Mouse (Mus musculus): Measurements from ENCODE around the gene Sez6l. TPM values are rescaled to one million over a fixed set of nuclear protein-coding genes. Genes with fewer than 3 reads are reported as not detected.

The Sez6l gene
- total RNA-seq, 2 experiments from 2014 or later: 163 to 173 TPM

DNA sequence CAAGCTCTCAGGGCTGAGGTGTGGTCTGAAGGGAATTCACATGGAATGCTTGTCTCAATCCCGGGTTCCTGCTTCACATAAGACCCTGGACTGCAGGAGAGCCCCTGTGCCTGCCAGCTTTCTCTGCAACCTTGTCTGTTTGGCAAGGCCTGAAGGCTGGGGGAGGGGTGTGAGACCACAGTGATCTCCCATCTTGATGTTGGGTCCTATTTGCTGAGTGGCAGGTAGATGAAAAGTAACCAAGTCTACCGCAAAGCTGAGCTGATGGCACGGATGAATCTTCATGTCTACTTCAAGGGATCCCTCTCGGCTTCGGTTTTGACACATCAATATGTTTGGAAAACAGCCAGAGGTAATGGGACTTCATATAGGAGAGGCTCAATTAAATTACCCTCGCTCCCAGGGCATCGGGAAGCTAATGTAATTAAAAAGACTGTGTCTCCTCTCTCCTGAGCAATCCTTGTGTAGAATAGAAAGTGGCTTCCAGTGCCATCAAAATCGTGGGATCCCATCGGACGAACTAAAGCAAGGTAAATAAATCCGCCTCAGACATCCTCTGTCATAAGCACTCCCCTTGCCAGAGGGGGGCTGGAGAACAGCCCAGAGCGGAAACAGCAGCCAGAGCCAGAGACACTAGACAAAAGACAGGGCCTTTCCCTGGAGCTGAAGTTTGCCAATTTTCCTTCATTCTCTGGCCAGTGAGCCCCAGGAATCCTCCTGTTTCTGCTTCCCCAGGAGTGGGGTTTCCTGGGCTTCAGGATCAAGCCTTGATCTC is 28.0 kb downstream of the Sez6l start:
- intact Hi-C loops (cut with DNase I): no loop called here
- DNase-seq (ENCODE audit: low spot score in 2 of 2): no peak

DNA sequence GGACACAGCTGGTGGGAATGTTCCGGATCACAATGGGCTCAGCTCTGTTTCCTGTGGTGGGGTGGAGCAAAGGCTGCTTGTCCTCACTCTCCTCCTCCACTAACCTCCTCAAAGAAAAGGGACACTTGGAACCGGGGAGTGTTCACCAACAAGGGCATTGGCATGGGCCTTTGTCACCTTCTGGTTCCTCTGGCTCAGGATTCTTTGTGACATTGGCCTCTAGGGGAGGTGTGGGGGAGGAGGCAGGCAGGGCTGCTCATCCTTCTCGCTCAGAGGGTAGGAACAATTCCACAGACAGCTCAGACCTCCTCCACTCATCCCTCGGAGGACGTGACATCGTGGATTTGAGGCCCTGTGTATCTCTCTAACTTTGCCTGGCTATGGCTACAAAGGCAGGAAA is 30.2 kb downstream of the Sez6l start:
- no peak for DNase-seq (ENCODE audit: low spot score in 2 of 2)
- intact Hi-C loops (cut with DNase I): no loop called here

- intact Hi-C loops (cut with DNase I): no loop called here
- DNase-seq (ENCODE audit: low spot score in 2 of 2): no peak
These were observed 38.7 kb downstream of the Sez6l start for GRCm38 (mm10) chr5:112538295-112538694.

- no peak for DNase-seq (ENCODE audit: low spot score in 2 of 2)
- intact Hi-C loops (cut with DNase I): no loop called here
These were observed 41.1 kb downstream of the Sez6l start for GRCm38 (mm10) chr5:112535868-112536267.

DNA sequence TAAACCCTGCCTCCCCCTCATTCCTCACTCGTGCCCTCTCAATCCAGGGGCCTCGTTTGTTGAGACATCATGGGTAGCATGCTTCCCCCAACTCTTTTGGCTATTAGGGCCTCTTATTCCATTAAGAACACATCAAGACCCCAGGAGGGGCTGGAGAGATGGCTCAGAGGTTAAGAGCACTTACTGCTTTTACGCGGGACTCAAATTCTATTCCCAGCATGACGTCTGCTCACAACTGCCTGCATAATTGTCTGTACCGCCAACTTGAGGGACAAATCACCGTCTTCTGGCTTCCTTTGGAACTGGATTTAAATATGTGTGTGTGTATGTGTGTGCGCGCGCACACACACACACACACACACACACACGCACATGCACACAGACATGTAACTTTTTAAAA is 42.8 kb downstream of the Sez6l start:
- intact Hi-C loops (cut with DNase I): no loop called here

GRCm38 (mm10) chr5:112533312-112534075 is 43.5 kb downstream of the Sez6l start:
- DNase-seq (ENCODE audit: low spot score in 2 of 2): no peak
- intact Hi-C loops (cut with DNase I): no loop called here

More for the DNA sequence above, 42.8 kb downstream of the Sez6l start:
- DNase-seq (ENCODE audit: low spot score in 2 of 2): no peak

DNA sequence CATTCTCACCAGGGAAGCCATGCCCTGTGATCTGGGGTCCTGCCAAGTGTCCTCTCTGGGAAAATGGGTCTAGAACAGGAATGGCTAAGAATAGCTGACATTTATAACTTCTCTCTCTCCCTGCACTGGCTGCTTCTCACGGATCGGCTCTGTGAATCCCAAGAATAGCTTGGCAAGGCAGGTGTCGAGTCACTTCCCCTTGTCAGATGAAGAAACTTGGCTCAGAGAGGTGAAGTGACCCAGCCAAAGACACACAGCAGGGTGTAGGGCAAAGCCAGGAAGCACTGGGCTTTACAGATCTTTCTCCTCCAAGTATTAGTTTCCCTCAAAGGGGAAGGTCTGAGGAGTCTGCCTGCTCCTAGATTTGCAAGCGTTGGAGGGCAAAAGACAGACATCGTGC is 44.1 kb downstream of the Sez6l start:
- DNase-seq (ENCODE audit: low spot score in 2 of 2): no peak
- intact Hi-C loops (cut with DNase I): no loop called here

- intact Hi-C loops (cut with DNase I): no loop called here
- DNase-seq (ENCODE audit: low spot score in 2 of 2): no peak
These were observed 44.8 kb downstream of the Sez6l start for GRCm38 (mm10) chr5:112532210-112532609.

- no peak for DNase-seq (ENCODE audit: low spot score in 2 of 2)
- intact Hi-C loops (cut with DNase I): no loop called here
These were observed 45.9 kb downstream of the Sez6l start for GRCm38 (mm10) chr5:112531111-112531510.

- DNase-seq (ENCODE audit: low spot score in 2 of 2): peak; percentile 42 to 65
- intact Hi-C loops (cut with DNase I): loop anchor here (5.0 kb wide), 1 partner anchor 45 kb away; no protein-coding TSS in a partner anchor
These were observed 50.0 kb downstream of the Sez6l start for GRCm38 (mm10) chr5:112526936-112527335.

- intact Hi-C loops (cut with DNase I): loop anchor here (5.0 kb wide), 1 partner anchor 46 kb away; no protein-coding TSS in a partner anchor
- no peak for DNase-seq (ENCODE audit: low spot score in 2 of 2)
These were observed 50.5 kb downstream of the Sez6l start for GRCm38 (mm10) chr5:112526435-112526834.

DNA sequence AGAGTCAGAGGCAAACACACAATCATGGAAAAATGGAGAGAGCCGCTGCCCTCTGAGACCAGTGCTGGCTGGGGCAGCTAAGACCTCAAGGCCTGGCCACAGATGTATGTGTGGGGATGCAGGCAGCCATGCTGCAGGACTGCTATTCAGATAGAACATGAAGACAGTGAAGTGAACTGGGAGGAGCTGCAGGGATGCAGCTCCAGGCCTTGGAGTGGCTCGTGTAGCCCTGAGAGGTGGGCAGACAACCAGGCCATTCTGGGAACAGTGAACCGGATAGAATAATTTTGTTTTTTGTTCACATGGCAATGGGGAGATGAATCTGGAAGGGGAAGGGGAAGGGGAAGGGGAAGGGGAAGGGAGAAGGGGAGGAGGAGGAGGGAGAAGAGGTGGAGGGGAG is 51.0 kb downstream of the Sez6l start:
- DNase-seq (ENCODE audit: low spot score in 2 of 2): no peak
- intact Hi-C loops (cut with DNase I): loop anchor here (5.0 kb wide), 1 partner anchor 46 kb away; no protein-coding TSS in a partner anchor

DNA sequence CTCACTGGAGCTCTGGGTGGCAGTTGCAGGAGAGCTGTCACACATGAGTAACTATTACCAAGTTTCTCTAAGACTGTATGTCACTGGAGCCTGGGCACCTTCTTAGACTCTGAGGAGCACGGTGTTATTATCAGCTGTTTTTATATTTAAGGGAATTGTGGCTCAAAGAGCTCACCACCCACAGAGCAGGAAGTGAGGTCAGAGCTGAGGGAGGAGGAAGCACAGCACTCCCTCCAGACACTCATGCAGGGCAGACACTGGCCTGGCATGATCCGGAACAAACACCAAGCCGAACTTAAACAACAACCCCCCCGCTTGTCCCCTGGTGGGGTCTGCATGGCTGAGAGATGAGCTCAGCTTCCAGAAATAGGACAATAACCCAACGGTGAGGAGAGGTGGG is 51.7 kb downstream of the Sez6l start:
- no peak for DNase-seq (ENCODE audit: low spot score in 2 of 2)
- intact Hi-C loops (cut with DNase I): loop anchor here (5.0 kb wide), 1 partner anchor 47 kb away; no protein-coding TSS in a partner anchor

GRCm38 (mm10) chr5:112523796-112524195 is 53.2 kb downstream of the Sez6l start:
- DNase-seq (ENCODE audit: low spot score in 2 of 2): no peak
- intact Hi-C loops (cut with DNase I): no loop called here

DNA sequence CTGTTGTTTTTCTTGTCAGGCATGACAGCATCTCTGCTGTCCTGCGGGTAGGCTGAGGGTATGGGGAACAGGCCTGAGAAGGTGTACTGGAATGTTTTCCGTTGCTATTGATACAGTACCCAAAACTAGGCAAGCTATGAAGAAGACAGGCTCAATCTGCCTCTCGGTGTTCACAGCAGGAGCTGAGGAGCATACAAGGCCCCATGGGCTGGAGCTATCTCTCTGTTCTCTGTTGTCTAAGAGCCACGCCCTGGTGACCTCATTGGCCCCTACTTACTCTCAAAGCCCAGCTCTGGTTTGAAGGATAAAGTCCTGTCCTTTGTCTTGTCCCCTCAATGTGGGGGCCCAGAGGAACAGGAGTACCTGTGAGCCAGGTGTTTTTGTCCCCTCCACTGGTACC is 53.7 kb downstream of the Sez6l start:
- intact Hi-C loops (cut with DNase I): no loop called here
- DNase-seq (ENCODE audit: low spot score in 2 of 2): no peak

DNA sequence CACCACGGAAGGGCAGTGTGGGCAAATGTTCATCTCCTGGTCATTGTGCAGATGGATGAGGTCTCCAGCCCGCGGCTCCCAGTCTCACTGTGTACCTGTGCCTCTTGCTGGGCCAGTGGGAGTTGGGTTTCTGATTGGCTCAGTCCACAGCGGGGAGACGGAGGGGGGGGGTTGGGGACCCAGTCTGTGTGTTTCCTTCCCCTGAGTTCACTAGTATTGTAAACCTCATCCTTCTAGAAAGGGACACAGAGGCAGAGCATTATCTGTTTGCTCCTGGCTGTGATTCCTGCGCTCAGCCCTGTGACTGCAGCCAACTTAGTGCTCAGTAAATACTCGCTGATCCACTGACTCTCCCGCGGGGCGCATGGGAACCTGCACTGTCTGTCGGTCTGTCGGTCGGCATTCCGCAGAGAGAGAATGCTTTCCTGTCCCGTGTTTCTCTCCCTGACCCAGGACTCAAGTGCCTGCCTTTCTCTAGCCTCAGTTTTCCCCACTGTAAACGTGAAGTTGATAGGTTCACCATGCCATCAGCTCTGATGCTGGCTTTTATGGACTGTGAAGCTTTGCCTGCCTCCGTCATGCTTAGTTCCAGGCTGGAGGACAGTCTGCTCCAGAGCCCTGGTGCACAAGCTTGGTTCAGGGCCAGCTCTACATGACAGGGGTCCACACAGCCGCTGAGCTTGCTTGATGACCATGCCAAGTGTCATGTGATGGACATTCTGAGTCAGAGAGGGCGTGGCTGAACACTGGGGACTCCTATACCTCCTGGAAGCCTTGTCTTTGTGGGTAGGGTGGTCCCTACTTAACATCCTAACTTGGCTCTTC is 55.1 kb downstream of the Sez6l start:
- DNase-seq (ENCODE audit: low spot score in 2 of 2): no peak
- intact Hi-C loops (cut with DNase I): no loop called here

DNA sequence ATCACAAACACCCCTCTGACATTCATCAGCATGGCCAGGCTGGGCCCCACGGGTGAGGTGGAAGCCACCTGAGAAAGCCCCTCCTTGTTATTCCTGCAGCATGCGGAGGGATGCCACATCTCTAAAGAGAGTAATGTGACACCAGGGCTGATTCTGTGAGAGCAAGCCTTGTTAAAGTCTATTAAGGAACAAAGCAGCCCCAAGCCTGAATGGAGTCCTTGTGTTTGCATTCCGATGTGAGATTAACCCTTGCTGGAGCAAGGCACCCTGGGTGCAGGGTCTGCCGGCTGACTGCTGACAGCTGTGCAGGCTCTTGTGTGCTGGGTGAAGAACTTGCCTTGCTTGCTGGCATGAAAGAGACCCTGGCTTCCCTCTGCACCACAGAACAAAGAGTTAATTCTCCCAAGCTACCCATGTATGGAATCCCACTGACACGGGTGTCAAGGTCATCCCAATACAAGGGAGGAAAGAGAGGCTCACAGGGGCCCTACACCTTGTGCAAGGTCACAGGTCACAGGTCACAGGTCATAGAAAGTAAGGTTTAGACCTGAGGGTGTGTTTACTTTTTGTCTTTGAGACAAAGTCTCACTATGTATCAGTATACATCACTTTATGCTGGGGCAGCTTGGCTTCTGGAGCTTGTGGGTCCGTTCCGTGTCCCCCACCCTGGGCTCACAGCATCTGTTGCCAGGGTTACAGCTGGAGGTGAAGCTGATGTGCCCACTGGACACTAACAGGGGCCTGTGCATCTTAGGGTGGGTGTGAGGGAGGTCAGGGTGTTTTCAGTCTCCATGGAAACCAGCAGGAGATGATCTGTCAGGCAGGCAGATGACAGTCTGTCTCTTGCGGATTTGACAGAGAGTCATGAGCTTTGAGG is 55.9 kb downstream of the Sez6l start:
- DNase-seq (ENCODE audit: low spot score in 2 of 2): no peak
- intact Hi-C loops (cut with DNase I): no loop called here

DNA sequence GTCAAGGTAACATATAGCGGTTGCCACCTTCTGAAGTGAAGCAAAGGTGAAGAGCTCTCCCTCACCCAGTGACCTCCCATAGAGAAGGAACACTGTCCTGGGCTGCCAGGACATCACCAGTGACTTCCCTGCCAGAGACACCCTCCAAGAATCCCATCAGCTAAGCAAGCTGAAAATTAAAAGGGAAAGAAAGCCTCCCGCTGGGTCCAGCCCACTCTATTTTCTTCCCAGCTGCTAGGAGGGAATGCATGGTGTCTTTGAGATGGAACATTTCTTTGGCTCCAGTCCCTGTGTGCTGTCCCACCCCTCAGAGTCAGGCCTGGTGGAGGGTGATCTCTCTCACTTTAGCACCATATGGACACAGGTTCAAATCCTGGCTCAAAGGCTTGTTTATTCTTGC is 58.2 kb downstream of the Sez6l start:
- no peak for DNase-seq (ENCODE audit: low spot score in 2 of 2)
- intact Hi-C loops (cut with DNase I): no loop called here

- intact Hi-C loops (cut with DNase I): no loop called here
- DNase-seq (ENCODE audit: low spot score in 2 of 2): no peak
These were observed 59.5 kb downstream of the Sez6l start for GRCm38 (mm10) chr5:112517454-112517853.

All from left cerebral cortex, postnatal 36 days (tissue).